Mouse (Mus musculus) gastrocnemius, adult 8-10 months (tissue): Measurements from ENCODE around the gene Gm7271. TPM values are rescaled to one million over a fixed set of nuclear protein-coding genes. Genes with fewer than 3 reads are reported as not detected.

Experiments used
- DNase-seq, 2 experiments: peaks; one replicate each; pipeline ENCODE4 v3.0.0; 2022; ENCODE audit warnings: low spot score in 2 of 2
- total RNA-seq, 4 experiments: library from RNA; stranded (reverse); gene quantifications; 2 replicates each; pipeline ENCODE4 v1.2.4; 2022

Gene Gm7271
- total RNA-seq: not detected

DNA sequence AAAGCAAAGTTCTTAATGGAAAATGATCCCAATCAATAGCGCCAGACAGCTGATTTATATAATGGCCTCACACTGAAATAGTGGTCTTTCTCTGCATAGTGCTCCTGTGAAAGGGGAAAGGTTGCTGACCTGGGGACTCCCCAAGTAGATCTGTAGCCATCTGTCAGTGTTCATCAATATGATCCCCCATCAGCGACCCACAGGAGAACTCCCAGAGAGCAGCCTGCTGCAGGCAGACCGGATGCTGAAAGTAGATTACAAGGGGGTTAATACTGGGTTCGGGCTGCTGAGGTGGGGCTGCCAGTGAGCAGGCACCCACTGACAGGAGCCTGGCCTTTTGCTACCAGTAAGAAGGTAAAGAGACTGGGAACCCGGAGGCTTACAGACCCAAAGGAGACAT is at the start of gene Gm7271:
Gene Gm7271 (plus strand): TSS at position 230 of the 400 bp plus-strand sequence.
- DNase-seq: no peak

- no peak for DNase-seq
Measured at GRCm38 (mm10) chr5:76437100-76437499, 46.7 kb upstream of the Gm7271 start.

DNA sequence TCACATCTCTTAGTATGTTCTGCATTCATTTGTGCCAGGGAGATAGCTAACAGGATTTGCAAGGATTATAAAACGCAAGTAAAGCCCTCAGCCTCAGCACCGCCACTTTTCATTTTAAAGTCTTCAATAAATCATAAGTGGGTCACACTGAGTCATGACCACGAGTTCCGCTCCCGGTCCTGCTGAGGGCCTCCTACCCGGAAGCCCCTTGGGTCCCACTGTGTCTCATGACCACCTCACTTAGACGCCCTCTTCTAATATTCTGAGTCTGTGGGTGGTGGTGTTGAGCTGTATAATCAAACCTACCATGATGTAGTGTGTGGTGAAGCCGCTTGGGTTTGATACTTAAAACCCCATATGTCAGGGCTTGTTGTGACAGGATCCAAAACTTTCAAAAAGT is 46.1 kb upstream of the Gm7271 start:
- no peak for DNase-seq

DNA sequence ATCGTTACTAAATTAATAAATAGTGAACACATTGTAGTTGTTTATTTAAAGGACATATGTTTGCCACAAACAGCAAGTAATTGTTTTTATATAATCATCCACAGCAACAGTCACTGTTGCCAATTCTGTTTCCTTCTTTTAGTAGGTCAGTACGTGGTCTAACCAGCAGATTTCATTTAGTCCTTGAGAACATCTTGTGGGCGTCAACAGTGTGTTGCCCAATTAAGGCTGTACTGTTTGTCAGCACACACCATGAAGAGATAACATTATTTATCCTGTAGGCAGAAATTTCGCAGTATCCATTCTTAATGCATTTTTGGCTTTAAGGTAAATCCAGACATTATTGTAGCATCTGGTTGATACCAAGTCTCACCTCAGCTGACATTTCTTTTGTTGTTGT is 42.4 kb upstream of the Gm7271 start:
- no peak for DNase-seq

DNA sequence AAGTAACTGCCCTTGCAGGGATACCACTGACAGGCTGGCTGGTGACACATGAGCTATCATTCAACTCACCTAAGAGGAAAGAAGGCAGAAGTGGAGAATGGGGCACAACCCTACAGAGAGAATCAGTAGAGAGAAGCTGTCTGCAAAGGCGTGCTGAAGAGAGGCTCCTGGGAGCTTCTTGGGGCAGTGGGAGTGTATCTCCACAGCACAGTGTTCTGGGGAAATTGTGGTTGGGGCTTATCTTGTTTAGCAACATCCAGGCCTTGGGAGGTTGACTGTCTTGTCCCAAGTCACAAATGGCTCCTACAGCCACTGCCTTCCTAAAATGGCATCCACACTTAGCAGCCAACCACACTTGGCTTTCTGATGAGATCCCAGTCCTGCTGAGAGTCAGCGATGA is 8.9 kb upstream of the Gm7271 start:
- DNase-seq: no peak

DNA sequence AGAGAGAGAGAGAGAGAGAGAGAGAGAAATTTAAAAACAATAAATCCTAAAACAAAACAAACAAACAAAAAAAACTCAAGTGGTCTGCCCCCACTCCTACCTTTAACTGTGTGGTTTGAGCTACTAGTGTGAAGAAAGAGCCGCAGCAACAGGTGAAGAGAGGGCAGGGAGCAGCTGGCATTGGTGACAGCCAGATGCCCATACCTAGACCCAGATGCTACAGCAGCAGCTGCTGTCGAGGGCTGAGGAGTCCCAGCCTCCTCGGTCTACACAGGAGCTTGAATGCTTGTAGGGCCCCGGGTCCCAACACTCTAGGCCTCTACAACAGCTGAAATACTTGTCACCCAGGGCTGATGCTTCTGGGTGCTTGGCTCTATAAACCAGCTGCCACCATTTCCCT is 7.0 kb upstream of the Gm7271 start:
- no peak for DNase-seq

GRCm38 (mm10) chr5:76477764-76478163 is 6.1 kb upstream of the Gm7271 start:
- DNase-seq: no peak

DNA sequence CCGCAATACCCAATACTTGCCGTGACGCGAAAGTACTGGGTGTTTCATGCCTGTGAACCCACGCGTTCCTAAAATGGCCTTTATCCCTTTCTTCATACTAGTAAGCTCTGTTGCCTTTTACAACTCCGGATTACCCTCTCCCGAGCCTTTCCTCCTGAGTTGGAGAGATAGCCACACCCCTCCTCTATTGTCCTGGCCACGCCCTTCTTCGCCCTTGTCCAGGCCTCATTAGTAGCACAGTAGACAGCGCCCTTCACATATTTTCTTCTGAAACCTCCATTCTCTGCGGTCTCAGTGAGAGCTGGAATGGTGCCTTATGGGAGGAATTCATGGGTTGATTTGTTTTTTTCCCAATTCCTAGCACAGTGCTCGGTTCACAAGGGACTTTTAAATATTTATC is 11.3 kb downstream of the Gm7271 start:
- no peak for DNase-seq

DNA sequence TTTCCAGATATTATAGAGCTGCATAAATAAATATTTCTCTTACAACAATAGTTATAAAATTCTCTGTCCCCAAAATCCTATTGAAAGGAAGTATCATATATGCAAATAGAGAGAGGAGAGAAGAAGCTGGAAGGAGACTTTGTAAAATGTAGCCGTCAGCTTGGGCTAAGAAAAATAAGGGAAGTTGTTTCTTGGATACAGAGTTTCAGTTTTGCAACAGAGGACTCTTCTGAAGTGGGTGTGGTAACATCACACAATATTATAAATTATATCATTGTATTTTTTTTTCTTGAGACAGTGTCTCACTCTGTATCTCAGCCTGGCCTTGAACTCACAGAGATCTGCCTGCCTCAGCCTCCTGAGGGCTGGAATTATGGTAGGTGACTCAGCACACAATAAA is 38.6 kb downstream of the Gm7271 start:
- DNase-seq: no peak

DNA sequence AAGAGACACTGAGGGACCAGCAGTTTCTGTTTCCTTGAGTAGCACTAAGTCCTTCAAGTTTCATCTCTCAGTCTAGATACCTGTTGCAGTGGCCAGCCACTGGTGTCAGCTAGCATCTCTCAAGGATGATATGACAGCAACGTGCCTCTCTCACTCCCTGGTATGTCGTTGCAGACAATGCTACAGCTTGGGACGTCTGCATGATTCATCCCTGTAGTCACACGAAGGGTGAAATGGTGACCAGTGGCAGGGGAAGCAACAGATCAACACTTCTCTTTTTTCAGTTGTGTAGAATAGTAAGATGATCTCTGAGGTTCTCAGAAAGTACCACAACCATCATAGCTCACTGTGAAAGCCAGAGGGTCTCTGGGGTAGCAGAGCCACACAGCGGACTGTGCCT is 40.8 kb downstream of the Gm7271 start:
- DNase-seq: no peak

DNA sequence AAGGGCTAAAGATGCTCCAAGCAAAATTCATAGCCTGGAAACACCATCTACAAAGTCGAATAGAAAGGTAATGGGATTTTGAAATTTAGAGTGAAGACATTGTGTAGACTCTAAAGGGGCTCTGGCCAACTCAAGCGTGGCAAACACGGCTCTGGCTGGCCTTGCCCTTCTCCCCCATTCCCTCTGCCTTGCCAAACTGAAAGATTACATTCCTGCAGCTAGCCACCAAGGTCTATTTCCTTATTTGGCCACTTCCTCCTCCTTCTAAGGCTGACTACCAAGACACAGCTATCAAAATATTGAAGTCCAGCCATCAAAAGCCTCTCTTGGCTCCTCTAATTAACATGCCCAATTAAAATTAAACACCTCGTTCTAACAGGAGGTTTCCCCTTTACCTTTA is 41.2 kb downstream of the Gm7271 start:
- no peak for DNase-seq

DNA sequence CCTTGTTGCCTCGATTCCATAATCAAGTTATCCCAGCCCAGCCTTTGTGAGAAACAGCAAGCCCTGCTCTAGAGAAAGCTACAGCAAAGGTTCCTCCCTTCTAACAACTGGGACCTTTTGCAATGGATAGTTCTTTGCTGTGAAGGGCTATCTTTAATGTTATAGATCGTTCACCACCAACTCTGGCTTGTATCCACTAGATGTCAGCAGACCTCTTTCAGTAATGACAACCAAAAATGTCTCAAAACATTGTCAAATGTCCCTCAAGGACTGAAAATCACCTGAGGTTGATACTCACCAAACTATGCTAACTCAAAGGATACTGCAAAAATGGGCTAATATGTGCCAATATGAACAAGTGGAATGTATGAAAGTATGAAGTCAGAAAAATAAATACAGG is 42.0 kb downstream of the Gm7271 start:
- DNase-seq: no peak

GRCm38 (mm10) chr5:76529040-76529703 is 45.3 kb downstream of the Gm7271 start, which contains the start of gene Exoc1:
Gene Exoc1, plus strand, starts transcription at chr5:76529311.
- DNase-seq: peak; percentile 83 to 91

- no peak for DNase-seq
Measured at GRCm38 (mm10) chr5:76529704-76530066, 45.8 kb downstream of the Gm7271 start.

DNA sequence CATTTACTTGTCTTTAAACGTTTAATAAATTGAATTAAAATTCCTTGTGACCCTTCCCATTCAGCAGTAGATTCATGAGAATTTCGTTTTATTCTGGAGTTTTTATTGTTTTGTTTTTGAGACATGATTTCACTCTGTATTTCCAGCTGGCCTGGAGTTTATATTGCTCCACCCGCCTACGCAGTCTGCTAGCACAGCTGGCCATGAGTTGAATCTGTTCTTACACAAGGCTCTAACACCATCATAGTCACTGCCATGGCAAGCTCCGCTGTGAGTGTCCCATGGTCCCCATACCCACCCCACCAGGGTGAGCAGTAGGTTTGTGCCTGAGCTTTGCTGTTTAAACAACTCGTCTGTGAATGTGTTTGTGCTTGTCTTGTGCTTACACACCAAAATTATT is 49.3 kb downstream of the Gm7271 start:
- peak in 1 of 2 experiments; percentile 27 for DNase-seq

DNA sequence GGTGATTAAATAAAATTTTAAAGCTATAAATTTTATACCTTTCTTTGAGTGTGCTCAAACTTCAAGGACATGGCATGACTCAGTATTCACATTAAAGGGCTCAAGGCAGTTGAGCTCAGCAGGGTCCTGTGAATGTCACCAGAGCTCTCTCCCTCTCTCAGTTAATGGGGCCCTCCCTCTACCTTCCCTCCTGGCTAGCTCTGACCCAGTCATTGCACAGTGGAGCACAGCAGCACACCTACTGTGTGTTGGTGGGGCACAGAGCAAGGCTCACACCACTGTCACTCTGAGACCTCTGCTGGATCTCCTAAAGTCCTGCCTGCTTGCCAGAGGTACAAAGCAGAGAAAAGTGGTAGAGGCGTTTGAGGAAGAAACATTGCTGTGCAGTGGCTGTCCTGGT is 52.4 kb downstream of the Gm7271 start:
- no peak for DNase-seq

DNA sequence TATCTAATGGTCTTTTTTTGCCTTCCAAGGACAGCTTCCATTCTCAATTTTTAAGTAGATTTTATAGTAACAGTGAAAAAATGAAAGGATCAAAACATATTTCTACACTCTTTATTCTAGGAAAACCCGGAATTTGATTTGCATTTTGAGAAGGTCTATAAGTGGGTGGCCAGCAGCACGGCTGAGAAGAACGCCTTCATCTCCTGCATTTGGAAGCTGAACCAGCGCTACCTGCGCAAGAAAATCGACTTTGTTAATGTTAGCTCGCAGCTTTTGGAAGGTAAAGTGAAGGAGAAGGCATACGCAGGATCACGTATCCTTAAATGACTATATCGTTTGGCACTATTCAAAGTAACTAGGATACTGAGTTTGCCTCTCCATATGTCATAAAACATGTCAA is 53.7 kb downstream of the Gm7271 start:
- no peak for DNase-seq

- DNase-seq: no peak
Measured at GRCm38 (mm10) chr5:76540181-76540580, 56.3 kb downstream of the Gm7271 start.

DNA sequence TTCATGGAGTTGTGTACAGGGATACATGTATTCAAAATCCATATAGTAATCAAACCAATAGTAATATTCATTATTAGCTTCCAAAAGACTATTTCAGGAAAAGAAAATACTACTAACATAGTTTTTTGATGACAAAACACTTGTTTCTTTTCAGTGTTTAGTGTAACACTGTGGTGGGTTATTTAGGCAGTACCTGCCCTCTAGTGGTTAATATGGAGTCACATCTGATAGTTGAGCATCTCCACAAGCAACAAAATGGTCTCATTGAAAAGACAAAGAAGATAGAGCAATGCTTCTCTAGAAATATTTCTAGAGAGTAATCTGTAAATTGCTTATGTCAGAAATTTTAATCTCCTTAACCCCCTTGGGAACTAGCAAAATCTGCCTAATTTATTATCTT is 57.0 kb downstream of the Gm7271 start:
- no peak for DNase-seq

DNA sequence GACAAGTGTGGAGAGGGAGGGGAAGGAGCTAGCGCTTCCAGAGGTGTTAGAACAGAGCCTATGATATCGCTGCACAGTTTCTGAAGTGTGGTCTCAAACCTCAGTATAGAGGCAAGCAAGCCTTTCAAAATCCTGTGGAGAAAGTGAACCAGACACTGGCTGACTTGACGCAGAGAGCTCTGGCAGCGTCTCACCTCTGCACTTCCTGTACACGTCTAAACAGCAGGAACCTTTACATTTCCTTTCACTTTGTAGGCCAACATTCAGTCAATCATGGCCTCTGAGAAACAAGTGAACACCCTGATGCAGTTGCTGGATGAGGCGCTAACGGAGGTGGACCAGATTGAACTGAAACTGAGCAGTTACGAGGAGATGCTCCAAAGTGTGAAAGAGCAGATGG is 59.4 kb downstream of the Gm7271 start:
- DNase-seq: no peak

GRCm38 (mm10) chr5:76550426-76550825 is 66.6 kb downstream of the Gm7271 start:
- no peak for DNase-seq

DNA sequence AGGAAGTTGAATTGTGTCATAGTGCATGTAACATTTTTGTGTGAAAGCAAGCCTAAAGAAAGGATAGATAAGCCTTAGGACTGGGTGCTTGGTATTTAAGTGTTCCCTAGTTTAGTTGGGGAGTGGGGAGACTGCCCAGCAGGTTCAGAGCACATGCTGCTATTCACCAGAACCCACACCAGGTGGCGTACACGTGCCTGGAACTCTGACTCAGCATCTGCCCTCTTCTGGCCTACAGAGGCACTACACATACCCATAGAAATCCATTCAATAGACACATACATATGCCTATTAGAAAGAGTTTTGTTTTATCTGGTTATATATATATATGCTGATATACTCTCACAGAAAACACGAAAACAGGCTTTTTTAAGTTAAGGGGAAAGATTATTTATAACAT is 81.5 kb downstream of the Gm7271 start:
- no peak for DNase-seq
